Mouse (Mus musculus): Measurements from ENCODE around the gene Cadm2.

Cadm2 gene

DNA sequence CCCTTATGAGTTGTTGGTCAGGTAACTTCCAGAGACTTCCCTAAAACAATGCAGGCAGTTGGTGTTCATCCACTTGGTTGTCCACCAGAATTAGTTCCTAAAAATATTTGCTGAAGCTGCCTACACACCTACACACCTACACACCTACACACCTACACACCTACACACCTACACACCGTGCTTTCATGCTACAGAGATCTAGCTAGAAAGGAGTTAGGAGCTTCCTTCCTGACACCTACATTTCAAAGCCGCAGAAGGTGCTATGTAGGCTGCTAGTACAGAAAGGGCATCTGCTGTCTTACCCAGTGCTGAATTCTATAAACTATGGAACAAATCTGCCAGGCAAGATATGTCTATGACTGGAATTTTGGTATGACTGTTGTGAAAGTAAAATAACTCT lies 872.2 kb downstream of the Cadm2 start:
- no peak for DNase-seq (ENCODE audit: low read depth)

DNA sequence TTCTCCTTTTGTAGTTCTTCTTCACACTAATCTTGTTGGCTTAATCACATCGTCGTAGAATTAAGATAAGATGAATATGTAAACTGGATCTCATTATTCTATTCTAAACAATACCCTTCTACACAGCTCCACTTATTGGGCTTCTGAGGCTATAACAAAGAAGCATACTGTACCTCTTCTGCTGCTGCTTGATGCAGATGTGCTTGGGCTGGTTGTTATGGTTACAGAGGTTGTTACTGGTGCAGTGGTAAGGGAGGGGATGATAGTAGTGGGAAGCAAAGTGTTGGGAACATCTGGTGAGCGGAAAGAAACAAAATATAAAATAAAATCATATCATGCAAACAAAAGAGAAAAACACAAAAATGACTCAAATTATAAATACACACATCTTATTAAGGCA lies 889.5 kb downstream of the Cadm2 start:
- DNase-seq (ENCODE audit: low read depth): no peak

- no peak for DNase-seq (ENCODE audit: low read depth)
Measured at GRCm38 (mm10) chr16:66706476-66706875, 914.2 kb downstream of the Cadm2 start.

GRCm38 (mm10) chr16:66694783-66695182 lies 925.9 kb downstream of the Cadm2 start:
- DNase-seq (ENCODE audit: low read depth): no peak

GRCm38 (mm10) chr16:66677241-66677640 lies 943.5 kb downstream of the Cadm2 start:
- no peak for DNase-seq (ENCODE audit: low read depth)

DNA sequence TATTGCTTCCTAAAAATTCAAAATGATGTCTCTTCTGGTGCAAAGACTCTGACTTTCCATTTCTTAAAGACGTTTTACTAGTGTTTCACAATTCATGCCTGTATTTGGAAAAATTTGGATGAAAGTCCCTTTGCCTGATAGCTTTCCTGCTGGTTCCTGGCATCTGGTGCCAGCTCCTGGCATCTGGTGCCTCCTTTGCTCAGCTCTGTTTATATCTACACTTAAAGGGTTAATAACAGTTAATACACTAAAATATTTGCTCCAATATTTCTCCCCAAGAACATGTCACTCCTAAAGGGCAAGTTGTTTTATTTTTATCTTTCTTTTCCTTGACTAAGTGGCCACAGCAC lies 969.7 kb downstream of the Cadm2 start:
- no peak for DNase-seq (ENCODE audit: low read depth)

DNA sequence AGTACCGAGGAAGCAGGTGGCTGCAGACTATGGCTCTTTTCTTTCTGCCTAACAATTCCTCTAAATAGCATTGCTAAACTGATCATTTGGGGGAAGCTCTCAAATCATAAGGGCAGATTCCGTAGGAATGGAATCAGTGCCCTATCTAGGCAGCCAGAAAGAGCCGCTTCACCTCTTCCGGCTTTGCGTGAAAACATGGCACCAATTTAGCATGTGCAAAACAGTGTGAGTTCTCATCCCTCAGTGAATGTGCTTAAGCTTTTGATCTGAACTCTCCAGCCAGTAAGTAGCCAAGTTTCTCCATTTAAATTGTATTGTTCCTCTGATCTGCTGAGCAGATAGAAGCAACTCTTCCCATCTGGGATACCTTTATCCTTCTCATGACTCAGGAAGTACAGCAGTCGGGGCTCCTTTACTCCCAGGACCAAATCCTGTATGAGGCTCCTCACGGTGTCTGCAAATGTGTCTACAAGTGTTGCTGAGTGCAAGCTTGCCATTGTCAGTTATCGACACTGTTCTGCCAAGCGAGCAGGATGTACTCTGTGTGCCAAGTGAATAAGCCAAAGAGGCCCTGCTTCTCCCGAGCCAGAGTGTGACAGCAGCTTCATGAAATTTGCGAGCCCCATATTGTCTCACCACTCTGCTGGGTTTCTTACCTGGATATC lies 970.2 kb downstream of the Cadm2 start:
- DNase-seq (ENCODE audit: low read depth): no peak

GRCm38 (mm10) chr16:66647798-66648197 lies 972.9 kb downstream of the Cadm2 start:
- no peak for DNase-seq (ENCODE audit: low read depth)

GRCm38 (mm10) chr16:66643606-66644005 lies 977.1 kb downstream of the Cadm2 start:
- DNase-seq (ENCODE audit: low read depth): no peak

GRCm38 (mm10) chr16:66627527-66627926 lies 993.2 kb downstream of the Cadm2 start:
- DNase-seq (ENCODE audit: low read depth): no peak

GRCm38 (mm10) chr16:66622423-66622822 lies 998.3 kb downstream of the Cadm2 start:
- no peak for DNase-seq (ENCODE audit: low read depth)

GRCm38 (mm10) chr16:66612624-66613023 lies 1008.1 kb downstream of the Cadm2 start:
- DNase-seq (ENCODE audit: low read depth): no peak
